Mouse (Mus musculus): ENCODE results near the gene Gng8. TPM values are rescaled to one million over a fixed set of nuclear protein-coding genes. Genes with fewer than 3 reads are reported as not detected.

Gng8 gene
- polyA plus RNA-seq (2014; fragmentation: Nextera tagmentation; extraction: Ambion mirVana): 13.9 and 15.9 TPM in 2 replicates

- under 1% methylated on average over 30 of the region's 30 CpGs for WGBS
- DNase-seq (ENCODE audit: low spot score) (peak; percentile 92), ATAC-seq (ENCODE audit: insufficient number of reproducible peaks, low FRiP score, low TSS enrichment, low read depth) (peak; percentile 71)
- Histone ChIP-seq H3K9ac (ENCODE audit: low read length) (peak within 1 kb of the TSS; percentile 69), H3K4me2 (ENCODE audit: low read depth, severe bottlenecking) (peak within 1 kb of the TSS; percentile 64), H3K27ac (replicated peaks; ENCODE audit: low read depth, low read length) (peak within 1 kb of the TSS; percentile 98), H3K36me3 (ENCODE audit: control insufficient read depth, insufficient read depth, low read length) (peaks cover 10% of the 10 kb centered on the region), H3K4me3 (ENCODE audit: low read depth, low read length) (peak within 1 kb of the TSS; percentile 32), H3K27me3 (ENCODE audit: control insufficient read depth, insufficient read depth, low read length) (no peaks in the 10 kb centered on the region), H3K4me1 (ENCODE audit: control insufficient read depth, insufficient read depth, low read length) (peaks cover 42% of the 10 kb centered on the region), H3K9me3 (ENCODE audit: control insufficient read depth, low read length) (peaks cover 3% of the 10 kb centered on the region; the same call in 1 of the 2 replicates)
Measured at GRCm38 (mm10) chr7:16891641-16892351, at the start of gene Gng8. Gene Gng8 (plus strand): TSS chr7:16891786.

- peak within 1 kb of the TSS; percentile 74 for H3K9ac ChIP-seq (ENCODE audit: low read length)
- 0% methylated on average over 31 of the region's 32 CpGs for WGBS
- H3K4me2 ChIP-seq (ENCODE audit: low read depth, severe bottlenecking): peak within 1 kb of the TSS; percentile 99
- peak; percentile 81 for ATAC-seq (ENCODE audit: insufficient number of reproducible peaks, low FRiP score, low TSS enrichment, low read depth)
- peaks cover 25% of the 10 kb centered on the region for H3K36me3 ChIP-seq (ENCODE audit: control insufficient read depth, insufficient read depth, low read length)
- H3K27me3 ChIP-seq (ENCODE audit: control insufficient read depth, insufficient read depth, low read length): no peaks in the 10 kb centered on the region
- DNase-seq (ENCODE audit: low spot score): peak; percentile 92
- peak within 1 kb of the TSS; percentile 73 for H3K27ac ChIP-seq (replicated peaks; ENCODE audit: low read depth, low read length)
- no peaks in the 10 kb centered on the region for H3K9me3 ChIP-seq (ENCODE audit: control insufficient read depth, low read length)
- peaks cover 22% of the 10 kb centered on the region for H3K4me1 ChIP-seq (ENCODE audit: control insufficient read depth, insufficient read depth, low read length)
- peak within 1 kb of the TSS; percentile 65 for H3K4me3 ChIP-seq (ENCODE audit: low read depth, low read length)
Measured at GRCm38 (mm10) chr7:16842645-16843063, 48.9 kb upstream of the Gng8 start, which contains the start of gene Prkd2. Gene Prkd2 (plus strand): TSS chr7:16842902.

- peak; percentile 49 for DNase-seq (ENCODE audit: low spot score)
- Histone ChIP-seq H3K36me3 (ENCODE audit: control insufficient read depth, insufficient read depth, low read length) (peaks cover 16% of the 10 kb centered on the region), H3K4me3 (ENCODE audit: low read depth, low read length) (peak overlapping the region; percentile 65), H3K4me2 (ENCODE audit: low read depth, severe bottlenecking) (peak overlapping the region; percentile 99), H3K9me3 (ENCODE audit: control insufficient read depth, low read length) (no peaks in the 10 kb centered on the region), H3K4me1 (ENCODE audit: control insufficient read depth, insufficient read depth, low read length) (peaks cover 22% of the 10 kb centered on the region), H3K9ac (ENCODE audit: low read length) (peak overlapping the region; percentile 74), H3K27me3 (ENCODE audit: control insufficient read depth, insufficient read depth, low read length) (no peaks in the 10 kb centered on the region), H3K27ac (replicated peaks; ENCODE audit: low read depth, low read length) (peak overlapping the region; percentile 73; the same call in 1 of the 2 replicates)
- 1% methylated on average over 33 of the region's 33 CpGs for WGBS
- ATAC-seq (ENCODE audit: insufficient number of reproducible peaks, low FRiP score, low TSS enrichment, low read depth): no peak
Measured at GRCm38 (mm10) chr7:16843441-16844171, 48.0 kb upstream of the Gng8 start.

- no peaks in the 10 kb centered on the region for H3K27me3 ChIP-seq (ENCODE audit: control insufficient read depth, insufficient read depth, low read length)
- 56% methylated on average over 3 of the region's 3 CpGs for WGBS
- peaks cover 10% of the 10 kb centered on the region for H3K36me3 ChIP-seq (ENCODE audit: control insufficient read depth, insufficient read depth, low read length)
- H3K9me3 ChIP-seq (ENCODE audit: control insufficient read depth, low read length): no peaks in the 10 kb centered on the region
- peak overlapping the region; percentile 99 for H3K4me2 ChIP-seq (ENCODE audit: low read depth, severe bottlenecking)
- DNase-seq (ENCODE audit: low spot score) (no peak), ATAC-seq (ENCODE audit: insufficient number of reproducible peaks, low FRiP score, low TSS enrichment, low read depth) (no peak)
- H3K4me1 ChIP-seq (ENCODE audit: control insufficient read depth, insufficient read depth, low read length): peaks cover 22% of the 10 kb centered on the region
- H3K9ac ChIP-seq (ENCODE audit: low read length): 0 out of 2 replicates have a peak overlapping the region, but pooled peaks have one; percentile 34
- no peak overlapping the region for H3K27ac ChIP-seq (replicated peaks; ENCODE audit: low read depth, low read length)
- peak overlapping the region; percentile 14; the same call in 1 of the 2 replicates for H3K4me3 ChIP-seq (ENCODE audit: low read depth, low read length)
Measured at GRCm38 (mm10) chr7:16844696-16845071, 46.9 kb upstream of the Gng8 start.

- Histone ChIP-seq H3K4me3 (ENCODE audit: low read depth, low read length) (peak overlapping the region; percentile 14; the same call in 1 of the 2 replicates), H3K4me2 (ENCODE audit: low read depth, severe bottlenecking) (peak overlapping the region; percentile 99), H3K9me3 (ENCODE audit: control insufficient read depth, low read length) (no peaks in the 10 kb centered on the region), H3K4me1 (ENCODE audit: control insufficient read depth, insufficient read depth, low read length) (peaks cover 22% of the 10 kb centered on the region), H3K36me3 (ENCODE audit: control insufficient read depth, insufficient read depth, low read length) (peaks cover 11% of the 10 kb centered on the region), H3K27ac (replicated peaks; ENCODE audit: low read depth, low read length) (peak overlapping the region; percentile 30; the same call in 1 of the 2 replicates), H3K27me3 (ENCODE audit: control insufficient read depth, insufficient read depth, low read length) (no peaks in the 10 kb centered on the region), H3K9ac (ENCODE audit: low read length) (peak overlapping the region; percentile 45)
- ATAC-seq (ENCODE audit: insufficient number of reproducible peaks, low FRiP score, low TSS enrichment, low read depth) (no peak), DNase-seq (ENCODE audit: low spot score) (peak; percentile 42)
- 28% methylated on average over 14 of the region's 14 CpGs for WGBS
Measured at GRCm38 (mm10) chr7:16845072-16845819, 46.3 kb upstream of the Gng8 start.

- no peaks in the 10 kb centered on the region for H3K9me3 ChIP-seq (ENCODE audit: control insufficient read depth, low read length)
- H3K9ac ChIP-seq (ENCODE audit: low read length): peak overlapping the region; percentile 45
- peaks cover 12% of the 10 kb centered on the region; the same call in 1 of the 2 replicates for H3K36me3 ChIP-seq (ENCODE audit: control insufficient read depth, insufficient read depth, low read length)
- H3K4me3 ChIP-seq (ENCODE audit: low read depth, low read length): peak overlapping the region; percentile 14; the same call in 1 of the 2 replicates
- 34% methylated on average over 10 of the region's 10 CpGs for WGBS
- H3K4me1 ChIP-seq (ENCODE audit: control insufficient read depth, insufficient read depth, low read length): peaks cover 22% of the 10 kb centered on the region
- peak overlapping the region; percentile 30; the same call in 1 of the 2 replicates for H3K27ac ChIP-seq (replicated peaks; ENCODE audit: low read depth, low read length)
- DNase-seq (ENCODE audit: low spot score) (no peak), ATAC-seq (ENCODE audit: insufficient number of reproducible peaks, low FRiP score, low TSS enrichment, low read depth) (no peak)
- H3K4me2 ChIP-seq (ENCODE audit: low read depth, severe bottlenecking): peak overlapping the region; percentile 99
- H3K27me3 ChIP-seq (ENCODE audit: control insufficient read depth, insufficient read depth, low read length): no peaks in the 10 kb centered on the region
Measured at GRCm38 (mm10) chr7:16845820-16846167, 45.8 kb upstream of the Gng8 start.

- ATAC-seq (ENCODE audit: insufficient number of reproducible peaks, low FRiP score, low TSS enrichment, low read depth) (no peak), DNase-seq (ENCODE audit: low spot score) (no peak)
- Histone ChIP-seq H3K9ac (ENCODE audit: low read length) (no peak overlapping the region), H3K9me3 (ENCODE audit: control insufficient read depth, low read length) (no peaks in the 10 kb centered on the region), H3K27me3 (ENCODE audit: control insufficient read depth, insufficient read depth, low read length) (no peaks in the 10 kb centered on the region), H3K4me3 (ENCODE audit: low read depth, low read length) (no peak overlapping the region), H3K36me3 (ENCODE audit: control insufficient read depth, insufficient read depth, low read length) (peaks cover 14% of the 10 kb centered on the region; the same call in 1 of the 2 replicates), H3K27ac (replicated peaks; ENCODE audit: low read depth, low read length) (no peak overlapping the region), H3K4me1 (ENCODE audit: control insufficient read depth, insufficient read depth, low read length) (peaks cover 18% of the 10 kb centered on the region), H3K4me2 (ENCODE audit: low read depth, severe bottlenecking) (no peak overlapping the region)
- 94% methylated on average over 5 of the region's 5 CpGs for WGBS
Measured at GRCm38 (mm10) chr7:16846775-16847174, 44.8 kb upstream of the Gng8 start.

GRCm38 (mm10) chr7:16847507-16847906 is 44.1 kb upstream of the Gng8 start:
- Histone ChIP-seq H3K9ac (ENCODE audit: low read length) (no peak overlapping the region), H3K4me3 (ENCODE audit: low read depth, low read length) (no peak overlapping the region), H3K4me2 (ENCODE audit: low read depth, severe bottlenecking) (no peak overlapping the region), H3K9me3 (ENCODE audit: control insufficient read depth, low read length) (no peaks in the 10 kb centered on the region), H3K27ac (replicated peaks; ENCODE audit: low read depth, low read length) (no peak overlapping the region), H3K36me3 (ENCODE audit: control insufficient read depth, insufficient read depth, low read length) (peaks cover 15% of the 10 kb centered on the region; the same call in 1 of the 2 replicates), H3K4me1 (ENCODE audit: control insufficient read depth, insufficient read depth, low read length) (peaks cover 18% of the 10 kb centered on the region), H3K27me3 (ENCODE audit: control insufficient read depth, insufficient read depth, low read length) (no peaks in the 10 kb centered on the region)
- DNase-seq (ENCODE audit: low spot score) (no peak), ATAC-seq (ENCODE audit: insufficient number of reproducible peaks, low FRiP score, low TSS enrichment, low read depth) (no peak)
- 85% methylated on average over 19 of the region's 19 CpGs for WGBS
